Mouse (Mus musculus): ENCODE measurements around the gene Ugcg.

GRCm38 (mm10) chr4:59197078-59197424 is 8.0 kb downstream of the Ugcg start:
- TF ChIP-seq CTCF (IDR thresholded peaks at IDR 0.05; ENCODE audit: control insufficient read depth, insufficient read depth, insufficient replicate concordance, low read depth, low read length) (no peak), POLR2A (IDR thresholded peaks at IDR 0.05; ENCODE audit: control insufficient read depth, low read depth, low read length) (no peak)
